Mouse (Mus musculus): ENCODE data around the gene Rfx6. TPM values are rescaled to one million over a fixed set of nuclear protein-coding genes. Genes with fewer than 3 reads are reported as not detected.

Rfx6 gene
- total RNA-seq (2014; fragmentation: Nextera tagmentation) (not detected in 2 replicates), total RNA-seq (2017) (not detected in 2 replicates)

DNA sequence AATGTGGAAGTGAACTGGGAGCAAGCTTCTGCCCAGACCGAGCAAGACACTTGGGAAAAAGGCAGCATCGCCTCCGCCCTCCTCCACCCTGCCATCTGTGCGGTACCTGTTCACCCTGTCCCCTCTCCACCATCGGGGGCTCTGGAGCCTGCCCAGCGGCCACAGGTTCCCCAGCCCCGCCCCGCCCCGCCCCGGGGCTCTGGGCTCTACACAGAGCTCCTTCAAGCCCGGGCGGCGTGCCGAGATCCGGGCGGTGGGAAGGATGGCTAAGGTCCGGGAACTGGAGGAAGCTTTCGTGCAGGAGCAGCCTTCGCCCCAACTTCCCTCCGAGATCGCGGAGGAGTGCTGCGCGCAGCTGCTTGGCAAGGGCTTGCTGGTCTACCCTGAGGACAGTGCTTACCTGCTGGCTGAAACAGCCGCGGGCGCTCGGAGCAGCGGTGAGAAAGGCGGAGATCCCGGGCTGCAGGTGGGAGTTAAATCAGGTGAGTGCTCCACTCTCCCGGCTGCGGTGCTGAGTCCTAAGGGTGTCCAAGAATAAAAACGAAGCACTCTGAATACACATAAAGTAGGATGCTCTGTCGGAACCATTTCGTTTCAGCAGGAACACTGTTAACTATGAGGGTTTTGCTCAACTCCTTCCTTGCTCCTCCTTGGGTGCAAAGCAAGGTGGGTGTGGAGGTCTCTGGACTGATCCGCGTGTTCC is at the start of gene Rfx6:
Rfx6 (plus strand) TSS at position 209 of the 703 bp plus-strand sequence.
- no peak for ATAC-seq (replicated peaks; ENCODE audit: low FRiP score, low TSS enrichment, poor library complexity, severe bottlenecking)

DNA sequence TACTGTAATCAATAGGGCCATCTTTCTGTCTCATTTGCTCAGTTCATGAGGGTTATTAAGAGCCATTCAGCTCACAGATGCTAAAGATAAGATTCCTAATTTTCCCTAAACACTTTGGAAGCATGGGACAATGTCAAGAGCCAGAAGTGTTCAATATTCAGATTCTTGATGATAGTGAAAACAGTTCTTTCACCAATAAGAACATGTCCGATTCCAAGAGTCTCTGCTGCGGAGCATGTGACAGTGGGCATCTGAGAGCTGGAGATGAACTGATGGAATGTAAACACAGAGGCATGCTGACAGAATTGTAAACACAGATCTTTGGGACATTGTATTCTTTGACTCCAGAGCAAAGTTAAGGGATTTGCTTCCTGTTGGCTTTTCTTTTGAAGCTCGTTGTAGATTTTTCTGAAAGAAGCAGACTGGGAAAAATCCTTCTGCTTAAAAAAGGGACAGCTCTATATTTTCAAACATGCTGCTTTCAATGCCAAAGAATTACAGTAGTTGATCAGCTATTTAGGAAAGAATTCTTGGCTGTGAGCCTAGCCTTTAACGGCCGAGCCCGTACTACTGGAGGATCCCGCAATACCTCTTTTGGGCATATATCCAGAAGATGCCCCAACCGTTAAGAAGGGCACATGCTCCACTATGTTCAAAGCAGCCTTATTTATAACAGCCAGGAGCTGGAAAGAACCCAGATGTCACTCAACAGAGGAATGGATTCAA is 46.0 kb upstream of the Rfx6 start, which contains the start of gene Gprc6a:
Gprc6a (minus strand) TSS at position 51 of the 726 bp plus-strand sequence.
- no peak for ATAC-seq (replicated peaks; ENCODE audit: low FRiP score, low TSS enrichment, poor library complexity, severe bottlenecking)

DNA sequence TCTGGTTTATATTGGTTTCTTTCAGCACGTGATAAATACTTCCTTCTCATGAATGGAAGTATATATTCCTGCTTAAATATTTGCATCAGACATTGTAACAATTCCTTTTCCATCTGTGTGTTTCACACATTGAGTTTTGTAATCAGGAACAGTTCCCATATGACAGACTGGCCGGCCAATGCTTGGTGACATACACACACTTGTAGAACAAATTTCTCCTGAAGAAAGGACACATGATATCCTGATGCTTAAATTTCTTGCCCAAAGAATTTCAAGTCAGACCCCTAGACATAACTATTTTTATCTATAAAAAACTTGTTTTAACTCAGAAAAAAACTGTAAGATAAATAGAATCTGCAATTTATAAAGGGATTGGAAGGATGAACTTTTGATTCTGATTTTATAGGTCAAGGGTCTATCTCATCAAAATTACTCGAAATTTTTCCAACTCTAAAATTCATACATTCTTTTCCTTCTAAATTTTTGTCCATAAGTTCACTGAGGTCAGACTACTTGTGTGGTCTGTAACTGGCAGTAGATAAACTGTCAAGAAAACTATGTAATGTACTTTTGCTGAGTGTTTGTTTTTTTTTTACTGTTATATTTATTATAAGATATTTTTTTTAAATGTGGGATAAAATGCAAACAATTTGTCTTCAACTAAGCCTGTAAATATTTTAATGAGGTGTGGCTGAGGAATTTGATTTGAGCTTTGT is 27.9 kb upstream of the Rfx6 start:
- ATAC-seq (replicated peaks; ENCODE audit: low FRiP score, low TSS enrichment, poor library complexity, severe bottlenecking) = no peak

DNA sequence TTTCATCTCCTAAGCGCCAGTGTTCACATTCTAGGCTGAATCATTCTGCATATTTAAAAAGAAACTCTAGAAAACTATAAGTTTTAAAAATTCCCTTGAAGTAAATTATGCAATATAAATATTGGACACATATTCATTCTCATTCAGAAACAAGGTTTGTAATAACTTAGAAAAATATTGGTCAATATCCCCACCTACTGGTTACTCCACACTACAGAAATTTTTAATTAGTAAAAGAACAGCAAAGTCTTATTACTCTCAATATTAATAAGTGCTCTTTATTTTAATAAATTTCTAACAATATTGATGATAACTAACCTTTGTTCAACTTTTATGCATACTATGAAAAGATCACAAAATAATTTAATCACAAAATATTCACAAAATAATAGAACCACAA is 20.2 kb upstream of the Rfx6 start:
- ATAC-seq (replicated peaks; ENCODE audit: low FRiP score, low TSS enrichment, poor library complexity, severe bottlenecking) = no peak

DNA sequence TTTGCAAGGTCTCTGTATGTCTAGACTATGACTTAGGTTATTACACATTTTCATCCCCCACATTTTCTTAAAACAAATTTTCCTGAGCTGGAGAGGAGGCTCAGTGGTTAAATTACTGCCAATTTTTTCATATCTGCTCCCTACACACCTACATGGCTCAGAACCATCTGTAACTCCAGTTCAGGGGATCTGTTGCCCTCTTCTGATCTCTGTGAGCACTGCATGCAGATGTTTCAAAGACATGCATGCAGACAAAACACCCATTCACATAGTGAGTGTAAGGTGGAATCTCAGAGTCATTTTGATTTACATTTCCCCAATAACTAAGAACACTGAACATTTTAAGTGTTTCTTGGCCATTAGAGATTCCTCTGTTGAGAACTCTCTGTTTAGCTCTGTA is 8.2 kb upstream of the Rfx6 start:
- ATAC-seq (replicated peaks; ENCODE audit: low FRiP score, low TSS enrichment, poor library complexity, severe bottlenecking) = 0 out of 2 replicates have a peak, but pooled peaks have one; percentile 59

DNA sequence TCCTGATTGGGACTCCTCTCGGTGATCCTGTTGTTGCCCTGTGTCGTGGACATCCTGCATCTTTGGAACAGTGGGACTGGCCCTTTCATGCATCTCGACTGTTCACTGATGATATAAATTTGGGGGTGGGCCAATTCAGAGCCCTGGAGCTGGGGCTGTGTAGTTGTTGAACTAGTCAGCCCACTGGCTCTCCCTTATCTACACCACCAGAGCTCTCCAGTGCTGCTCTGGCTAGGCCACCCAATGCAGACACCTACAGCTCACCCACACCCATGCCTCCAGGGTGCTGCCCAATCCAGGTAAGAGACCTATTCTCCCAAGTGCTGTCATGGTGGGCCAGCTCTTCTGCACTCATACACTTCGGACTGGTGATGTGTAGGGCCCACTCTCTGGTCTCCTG is 6.0 kb upstream of the Rfx6 start:
- ATAC-seq (replicated peaks; ENCODE audit: low FRiP score, low TSS enrichment, poor library complexity, severe bottlenecking) = peak; percentile 55; the same call in 1 of the 2 replicates

DNA sequence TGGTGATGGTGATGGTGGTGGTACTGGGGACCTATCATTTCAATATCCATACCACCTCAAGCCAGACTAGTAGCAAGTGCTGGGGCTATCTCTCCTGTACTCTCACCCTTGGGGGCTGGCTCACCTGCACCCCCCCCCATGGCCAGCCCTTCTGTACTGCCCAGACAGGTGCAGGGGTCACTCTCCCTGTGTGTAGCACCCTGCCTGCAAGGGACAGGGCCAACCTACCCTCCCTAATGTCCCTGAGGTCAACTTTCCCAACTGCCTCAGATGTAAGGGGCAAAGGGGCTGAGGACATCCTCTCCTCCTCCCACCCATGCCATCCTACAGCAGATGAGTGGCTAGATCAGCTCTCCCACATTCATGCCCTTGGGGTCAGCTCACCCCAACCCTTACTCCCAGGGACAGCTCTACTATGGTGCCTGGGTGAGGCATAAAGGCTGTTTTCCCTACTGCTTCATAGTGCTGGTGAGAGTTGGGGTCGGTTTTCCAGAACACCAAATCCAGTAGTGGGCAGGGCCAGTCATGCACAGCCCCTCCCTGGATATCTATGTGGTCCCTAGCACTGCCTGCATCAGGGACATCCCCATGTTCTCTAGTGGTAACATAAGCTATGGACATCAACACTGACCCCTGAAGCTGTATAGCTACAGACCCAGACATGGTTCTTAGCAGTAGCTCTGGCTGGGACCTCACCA is 5.3 kb upstream of the Rfx6 start:
- ATAC-seq (replicated peaks; ENCODE audit: low FRiP score, low TSS enrichment, poor library complexity, severe bottlenecking) = no peak

DNA sequence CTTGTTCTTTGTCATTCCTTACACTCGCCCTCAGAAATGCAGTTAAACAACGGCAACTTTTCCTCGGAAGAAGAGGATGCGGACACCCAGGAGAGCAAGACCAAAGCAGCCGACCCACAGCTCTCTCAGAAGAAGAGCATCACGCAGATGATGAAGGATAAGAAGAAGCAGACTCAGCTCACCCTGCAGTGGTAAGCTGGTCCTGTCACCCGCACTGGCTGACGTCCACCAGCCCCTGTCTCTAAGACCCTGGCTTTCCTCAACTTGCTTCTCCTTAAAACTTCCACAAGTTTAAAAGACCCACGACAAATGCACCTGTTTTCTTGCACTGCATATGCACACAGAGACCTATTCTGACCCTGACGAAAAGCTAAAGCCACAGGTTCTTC is 689 bp downstream of the Rfx6 start:
- no peak for ATAC-seq (replicated peaks; ENCODE audit: low FRiP score, low TSS enrichment, poor library complexity, severe bottlenecking)

DNA sequence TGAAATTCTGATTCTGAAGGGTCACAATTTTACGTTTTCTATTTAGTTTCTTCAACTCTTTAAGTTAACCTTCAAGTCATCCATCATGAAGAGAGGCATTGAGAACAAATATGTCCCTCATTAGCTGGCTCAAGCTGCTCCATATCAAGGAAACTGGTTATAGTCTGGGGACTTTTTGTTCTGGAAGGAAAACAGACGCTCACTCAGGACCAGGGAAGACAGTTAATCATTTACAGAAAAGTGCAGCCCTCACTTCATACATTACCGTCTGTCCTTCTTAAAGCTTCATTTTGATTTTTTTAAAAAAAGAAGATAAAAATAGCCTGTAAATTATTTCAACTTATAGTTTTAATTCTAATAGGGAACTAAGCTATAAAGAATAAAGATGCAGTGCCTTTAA is 43.3 kb downstream of the Rfx6 start:
- no peak for ATAC-seq (replicated peaks; ENCODE audit: low FRiP score, low TSS enrichment, poor library complexity, severe bottlenecking)

DNA sequence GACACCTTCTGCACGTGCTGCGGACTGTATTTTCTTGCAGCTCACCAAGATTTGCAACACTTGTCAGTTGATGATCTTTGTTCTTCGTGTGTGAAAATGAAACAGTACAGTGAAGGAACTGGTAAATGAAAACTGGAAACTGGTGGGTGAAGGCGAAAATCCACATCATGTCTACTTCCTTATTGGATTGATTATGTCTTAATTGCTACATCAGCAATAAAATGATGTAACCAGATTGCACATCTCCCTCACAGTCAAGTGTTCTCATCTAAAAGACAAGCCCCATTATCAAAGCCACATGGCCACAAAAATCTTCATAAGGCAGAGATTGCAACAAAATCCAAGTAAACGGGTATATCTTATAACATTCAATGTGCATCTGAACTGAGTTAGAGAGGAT is 83.9 kb downstream of the Rfx6 start:
- ATAC-seq (replicated peaks; ENCODE audit: low FRiP score, low TSS enrichment, poor library complexity, severe bottlenecking) = no peak

DNA sequence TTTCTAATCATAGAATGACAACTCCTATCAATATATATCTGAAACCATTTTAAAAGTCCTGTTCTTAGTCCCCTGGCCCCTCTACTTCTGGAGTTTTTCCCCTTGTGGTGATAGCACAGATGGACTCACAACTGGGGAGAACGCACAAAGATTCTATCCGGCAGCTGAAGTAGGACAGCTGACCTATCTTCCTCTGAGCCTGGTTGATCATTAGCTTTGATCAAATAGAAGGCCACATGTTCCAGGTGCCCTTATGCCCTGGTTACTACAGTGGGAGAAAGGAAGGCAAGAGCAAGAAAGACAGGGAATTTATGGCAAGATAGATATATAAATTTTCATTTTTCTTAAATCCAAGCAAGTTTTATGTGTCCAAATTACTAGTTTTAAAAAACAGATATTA is 85.7 kb downstream of the Rfx6 start:
- no peak for ATAC-seq (replicated peaks; ENCODE audit: low FRiP score, low TSS enrichment, poor library complexity, severe bottlenecking)

DNA sequence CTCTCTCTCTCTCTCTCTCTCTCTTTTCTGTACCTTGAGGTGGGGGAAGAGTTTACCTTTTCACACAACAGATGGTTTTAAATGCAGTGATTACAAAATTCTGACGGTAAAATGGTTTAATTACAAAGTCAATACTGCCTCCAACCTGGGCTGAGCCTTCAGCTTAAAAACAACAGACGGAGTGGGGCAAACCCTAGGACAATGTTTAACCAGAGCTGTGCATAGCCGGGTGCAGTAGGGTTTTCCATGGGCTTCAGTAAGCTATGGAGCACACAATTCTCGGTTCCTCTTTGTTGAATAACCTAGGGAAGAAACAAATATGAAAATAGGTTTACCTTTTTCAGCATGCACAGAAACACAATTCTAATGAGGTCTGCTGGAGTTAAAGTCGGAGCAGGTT is 90.9 kb downstream of the Rfx6 start:
- ATAC-seq (replicated peaks; ENCODE audit: low FRiP score, low TSS enrichment, poor library complexity, severe bottlenecking) = no peak

DNA sequence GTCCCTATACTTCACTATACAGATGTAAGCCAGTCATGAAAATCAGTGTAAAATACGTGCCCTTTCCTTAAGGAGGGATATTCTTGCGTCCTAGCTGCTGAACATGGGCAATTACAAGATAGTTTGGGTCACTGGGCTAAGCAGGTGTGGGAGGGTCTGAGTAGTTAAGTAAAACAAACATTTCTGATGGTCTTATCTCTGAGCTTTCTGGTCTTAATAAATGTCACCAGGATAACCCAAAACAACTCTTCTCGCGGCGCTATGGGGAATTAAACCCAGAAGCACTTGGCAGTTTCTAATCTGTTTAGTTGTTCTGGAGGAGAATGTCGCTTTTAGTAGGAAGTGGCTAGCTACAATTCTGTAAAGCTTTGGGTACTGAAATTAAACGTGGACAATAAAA is 91.7 kb downstream of the Rfx6 start:
- ATAC-seq (replicated peaks; ENCODE audit: low FRiP score, low TSS enrichment, poor library complexity, severe bottlenecking) = no peak

DNA sequence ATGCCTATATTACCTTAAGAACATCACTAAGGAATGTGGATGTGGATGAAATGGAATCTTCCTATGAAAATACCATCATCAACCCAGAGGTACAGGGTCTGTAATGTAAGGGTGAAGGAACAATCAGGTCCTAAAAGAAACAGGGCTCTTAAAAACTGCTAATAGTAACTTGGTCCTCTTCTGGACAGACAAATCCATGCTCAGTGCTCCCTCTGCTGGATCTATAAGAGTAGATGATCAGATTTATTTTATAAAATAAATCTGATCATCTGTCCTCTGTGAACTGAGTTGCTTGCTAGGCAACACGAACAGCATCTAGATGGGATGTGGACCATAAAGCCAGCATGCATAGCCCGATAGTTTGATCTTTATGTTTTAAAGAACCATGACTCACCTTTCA is 102.1 kb downstream of the Rfx6 start:
- ATAC-seq (replicated peaks; ENCODE audit: low FRiP score, low TSS enrichment, poor library complexity, severe bottlenecking) = no peak

Other genes with a start within 250 kb of the Rfx6 start
- gene Gm49339, start 197.1 kb upstream of the Rfx6 start, total RNA-seq (2014; fragmentation: Nextera tagmentation) = not detected in 2 replicates
- gene Gm49339, start 197.1 kb upstream of the Rfx6 start, total RNA-seq (2017) = not detected in 2 replicates
- gene Lilr4b, start 197.1 kb upstream of the Rfx6 start, total RNA-seq (2014; fragmentation: Nextera tagmentation) = 2.7 TPM in 1 of 2 replicates, not detected in the other
- 1.8 and 6.6 TPM in 2 replicates for gene Lilr4b, start 197.1 kb upstream of the Rfx6 start, total RNA-seq (2017)
- 2.4 TPM in 1 of 2 replicates, not detected in the other for gene Lilrb4a, start 186.8 kb upstream of the Rfx6 start, total RNA-seq (2014; fragmentation: Nextera tagmentation)
- gene Lilrb4a, start 186.8 kb upstream of the Rfx6 start, total RNA-seq (2017) = 1.4 and 7.2 TPM in 2 replicates
- not detected in 2 replicates for gene Fam162b, start 87.2 kb upstream of the Rfx6 start, total RNA-seq (2014; fragmentation: Nextera tagmentation)
- gene Fam162b, start 87.2 kb upstream of the Rfx6 start, total RNA-seq (2017) = not detected in 2 replicates
- gene Gprc6a, start 46.3 kb upstream of the Rfx6 start, total RNA-seq (2014; fragmentation: Nextera tagmentation) = not detected in 2 replicates
- gene Gprc6a, start 46.3 kb upstream of the Rfx6 start, total RNA-seq (2017) = not detected in 2 replicates

All from megakaryocyte-erythroid progenitor cell, adult 5-6 weeks (primary cell).